Mouse (Mus musculus) intestine, postnatal 0 days (tissue): ENCODE measurements around the gene Rhoa. TPM values are rescaled to one million over a fixed set of nuclear protein-coding genes. Genes with fewer than 3 reads are reported as not detected.
A peak's percentile ranks its signal among the peaks of the same experiment; 100 is the strongest.

Experiments
- ATAC-seq: fragments of 200-750 bp; cut with Nextera tagmentation; 2 replicates; pipeline ENCODE4 v1.8.0; 2017; ENCODE audit warnings: mild to moderate bottlenecking, moderate TSS enrichment, moderate library complexity
- H3K27ac ChIP-seq: fragments of 300-500 bp; sonication (generic); 2 replicates; pipeline ENCODE4 v1.5.1; 2014; ENCODE audit warnings: mild to moderate bottlenecking, low read depth, low read length, moderate library complexity
- H3K27me3 ChIP-seq: fragments of 300-500 bp; sonication (generic); replicated peaks from 2 replicates; pipeline ENCODE4 v1.6.1; 2014; ENCODE audit warnings: low read length, mixed read lengths; ENCODE audit not compliant: control insufficient read depth, insufficient read depth
- H3K36me3 ChIP-seq: fragments of 300-500 bp; sonication (generic); 2 replicates; pipeline ENCODE4 v1.6.1; 2014; ENCODE audit warnings: mild to moderate bottlenecking, moderate library complexity; ENCODE audit not compliant: control insufficient read depth, insufficient read depth
- H3K4me1 ChIP-seq: fragments of 300-500 bp; sonication (generic); replicated peaks from 2 replicates; pipeline ENCODE4 v1.6.1; 2014; ENCODE audit warnings: antibody characterized with exemption, low read length, mixed read lengths; ENCODE audit not compliant: control insufficient read depth, insufficient read depth
- H3K4me2 ChIP-seq: fragments of 300-500 bp; sonication (generic); replicated peaks from 2 replicates; pipeline ENCODE4 v1.6.1; 2014; ENCODE audit warnings: low read depth, mild to moderate bottlenecking, moderate library complexity
- H3K4me3 ChIP-seq: fragments of 300-500 bp; sonication (generic); 2 replicates; pipeline ENCODE4 v1.5.1; 2014; ENCODE audit warnings: low read depth, low read length
- H3K9ac ChIP-seq: fragments of 300-500 bp; sonication (generic); 2 replicates; pipeline ENCODE4 v1.6.1; 2014; ENCODE audit warnings: mild to moderate bottlenecking, low read depth, low read length
- H3K9me3 ChIP-seq: fragments of 300-500 bp; sonication (generic); 2 replicates; pipeline ENCODE4 v1.6.1; 2016; ENCODE audit warnings: mixed run types; ENCODE audit not compliant: control insufficient read depth
- CTCF ChIP-seq: sonication (generic); IDR thresholded peaks from 2 replicates; pipeline ENCODE4 v1.5.1; 2016; ENCODE audit warnings: low read depth, mild to moderate bottlenecking, control low read depth, antibody characterized with exemption, moderate library complexity
- WGBS: fragments of 180-500 bp; shearing (Covaris S2); extraction: QIAGEN DNeasy Blood & Tissue Kit; methylation state at CpG from one replicate; pipeline ENCODE4 v1.1.7; 2014; 5-methylcytosine and 5-hydroxymethylcytosine counted together
- polyA plus RNA-seq: library from polyadenylated mRNA; unstranded; fragments of >200 nt; fragmentation: Nextera tagmentation; extraction: Ambion mirVana; gene quantifications from 2 replicates; pipeline ENCODE4 v1.2.1, GENCODE M21; 2015

The Rhoa gene
- polyA plus RNA-seq, 1 experiment from 2014 or later, result 313 TPM

DNA sequence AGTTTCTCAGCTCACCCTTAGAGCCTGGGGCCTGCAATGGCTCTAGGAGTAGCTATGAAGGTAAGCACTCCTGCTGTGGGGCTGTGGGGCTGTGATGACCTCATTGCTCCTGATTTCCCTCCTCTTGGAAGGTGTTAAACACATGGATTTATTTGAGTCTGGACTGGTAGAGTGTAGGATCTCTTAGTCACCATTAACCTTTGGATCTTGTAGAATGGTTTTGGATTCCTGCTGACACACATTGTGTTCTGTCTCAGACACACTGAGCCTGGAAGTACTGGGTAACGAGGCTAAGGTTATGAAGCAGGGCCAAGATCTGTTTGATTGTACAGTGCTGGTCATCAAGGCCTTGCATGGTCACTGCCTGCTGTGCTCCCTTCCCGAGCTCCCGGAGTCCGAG is 73.4 kb downstream of the Rhoa start:
- Histone ChIP-seq H3K36me3 (peaks cover 73% of the 10 kb centered on the region), H3K27me3 (no peaks in the 10 kb centered on the region), H3K27ac (peak overlapping the region; percentile 78), H3K9me3 (no peaks in the 10 kb centered on the region), H3K4me2 (no peak overlapping the region), H3K9ac (no peak overlapping the region), H3K4me3 (no peak overlapping the region), H3K4me1 (no peaks in the 10 kb centered on the region)
- 64% methylated on average over 4 of the region's 4 CpGs for WGBS
- ATAC-seq, result peak; percentile 82
- TF ChIP-seq CTCF, result no peak

DNA sequence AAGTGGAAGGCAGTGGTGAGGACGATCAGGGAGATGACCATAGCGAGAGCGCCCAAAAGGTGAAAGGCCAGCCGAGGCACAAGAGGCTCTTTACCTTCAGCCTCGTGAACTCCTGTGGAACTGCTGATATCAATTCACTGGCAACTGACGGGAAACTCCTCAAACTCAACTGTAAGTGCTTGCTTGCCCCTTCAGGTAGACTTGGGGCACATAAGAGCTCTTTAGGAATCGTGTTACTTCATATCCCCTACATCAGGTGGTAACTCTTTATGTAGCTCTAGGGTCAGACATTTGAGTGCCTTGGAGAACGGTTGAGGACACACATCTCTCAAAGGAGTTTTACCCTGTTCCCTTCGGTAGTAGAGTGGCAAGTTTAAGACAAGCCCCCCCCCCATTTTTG is 75.5 kb downstream of the Rhoa start:
- Histone ChIP-seq H3K4me1 (no peaks in the 10 kb centered on the region), H3K27ac (no peak overlapping the region), H3K4me2 (no peak overlapping the region), H3K9me3 (no peaks in the 10 kb centered on the region), H3K9ac (no peak overlapping the region), H3K36me3 (peaks cover 72% of the 10 kb centered on the region), H3K4me3 (no peak overlapping the region), H3K27me3 (no peaks in the 10 kb centered on the region)
- WGBS, result 95% methylated on average over 9 of the region's 9 CpGs
- no peak for ATAC-seq
- TF ChIP-seq CTCF, result no peak

DNA sequence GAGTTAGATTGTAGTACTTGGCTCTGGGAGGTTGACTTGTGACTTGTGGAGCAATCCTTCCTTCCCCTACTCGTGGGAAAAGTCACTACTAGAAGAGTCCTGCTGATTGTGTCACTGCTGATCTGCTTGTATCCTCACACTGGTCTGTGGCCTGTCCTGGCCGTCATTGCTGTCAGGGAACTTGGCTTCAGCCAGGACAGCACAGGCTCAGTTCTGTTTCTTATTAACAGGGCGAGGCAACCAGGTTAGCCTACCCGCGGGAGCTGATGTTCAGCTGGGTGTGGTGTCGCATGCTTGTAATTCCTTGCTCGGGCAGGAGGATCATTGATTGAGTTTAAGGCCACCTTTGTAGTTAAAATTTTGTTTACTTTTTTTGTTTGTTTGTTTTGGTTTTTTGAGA is 79.1 kb downstream of the Rhoa start:
- no peak overlapping the region for H3K4me2 ChIP-seq
- WGBS, result 45% methylated on average over 7 of the region's 7 CpGs
- no peaks in the 10 kb centered on the region for H3K4me1 ChIP-seq
- H3K9me3 ChIP-seq, result no peaks in the 10 kb centered on the region
- no peak overlapping the region for H3K9ac ChIP-seq
- ATAC-seq, result peak; percentile 7; the same call in 1 of the 2 replicates
- no peak overlapping the region for H3K4me3 ChIP-seq
- peaks cover 83% of the 10 kb centered on the region for H3K36me3 ChIP-seq
- no peak for TF ChIP-seq CTCF
- H3K27me3 ChIP-seq, result no peaks in the 10 kb centered on the region
- peak overlapping the region; percentile 46 for H3K27ac ChIP-seq

DNA sequence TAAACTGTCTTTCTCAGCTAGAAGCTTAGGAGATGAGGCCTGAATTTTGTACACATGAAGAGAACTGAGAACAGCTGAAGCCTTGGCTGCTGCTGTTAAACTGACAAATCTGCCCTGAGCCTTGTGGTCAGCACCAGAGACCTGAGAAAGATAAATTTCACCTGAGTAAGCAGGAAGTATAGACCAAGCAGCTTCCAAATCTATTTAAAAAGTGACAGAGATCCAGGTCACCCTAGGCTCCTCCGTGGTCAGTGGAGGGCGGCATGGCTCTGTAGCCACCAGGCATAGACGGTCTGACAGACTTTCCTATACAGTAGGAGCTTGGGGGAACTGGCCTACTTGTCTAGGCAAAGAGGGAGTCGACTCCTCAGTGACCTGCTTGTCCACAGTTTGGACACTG is 80.9 kb downstream of the Rhoa start:
- no peak overlapping the region for H3K9ac ChIP-seq
- H3K4me3 ChIP-seq, result no peak overlapping the region
- no peak for TF ChIP-seq CTCF
- H3K4me2 ChIP-seq, result no peak overlapping the region
- no peak for ATAC-seq
- H3K36me3 ChIP-seq, result peaks cover 81% of the 10 kb centered on the region
- H3K4me1 ChIP-seq, result no peaks in the 10 kb centered on the region
- H3K9me3 ChIP-seq, result no peaks in the 10 kb centered on the region
- no peak overlapping the region for H3K27ac ChIP-seq
- 92% methylated on average over 4 of the region's 4 CpGs for WGBS
- no peaks in the 10 kb centered on the region for H3K27me3 ChIP-seq

Other genes starting within 250 kb of the Rhoa start
- gene Mst1, start 225.7 kb upstream of the Rhoa start, polyA plus RNA-seq, result 0.78 and 0.84 TPM in 2 replicates
- 17.2 and 18.2 TPM in 2 replicates for gene Rnf123, start 222.8 kb upstream of the Rhoa start, polyA plus RNA-seq
- 82.6 and 98.4 TPM in 2 replicates for gene Apeh, start 211.5 kb upstream of the Rhoa start, polyA plus RNA-seq
- gene Bsn, start 115.7 kb upstream of the Rhoa start, polyA plus RNA-seq, result 1.6 and 1.9 TPM in 2 replicates
- 42.9 and 44.6 TPM in 2 replicates for gene Dag1, start 42.2 kb upstream of the Rhoa start, polyA plus RNA-seq
- gene Nicn1, start 15.7 kb upstream of the Rhoa start, polyA plus RNA-seq, result 12.4 and 15.6 TPM in 2 replicates
- 4.5 and 4.8 TPM in 2 replicates for gene Amt, start 9.3 kb upstream of the Rhoa start, polyA plus RNA-seq
- gene Tcta, start within 50 bp of the Rhoa start, polyA plus RNA-seq, result 48.6 and 50.4 TPM in 2 replicates
- 997 and 1,037 TPM in 2 replicates for gene Gpx1, start 32.8 kb downstream of the Rhoa start, polyA plus RNA-seq
- gene Usp4, start 41.7 kb downstream of the Rhoa start, polyA plus RNA-seq, result 44.9 and 45.2 TPM in 2 replicates
- gene 1700102P08Rik, start 86.7 kb downstream of the Rhoa start, polyA plus RNA-seq, result 0.14 TPM in 1 of 2 replicates, not detected in the other
- 0.29 TPM in 2 replicates for gene Ccdc36, start 122.4 kb downstream of the Rhoa start, polyA plus RNA-seq
- not detected in 2 replicates for gene BC048562, start 130.4 kb downstream of the Rhoa start, polyA plus RNA-seq
- 29.4 and 30.2 TPM in 2 replicates for gene Ccdc71, start 154.4 kb downstream of the Rhoa start, polyA plus RNA-seq
- gene Klhdc8b, start 155.5 kb downstream of the Rhoa start, polyA plus RNA-seq, result 24.2 and 24.8 TPM in 2 replicates
- 8.9 and 10.1 TPM in 2 replicates for gene Lamb2, start 173.6 kb downstream of the Rhoa start, polyA plus RNA-seq
- gene Usp19, start 184.5 kb downstream of the Rhoa start, polyA plus RNA-seq, result 17.2 and 17.6 TPM in 2 replicates
- 66.4 and 74.7 TPM in 2 replicates for gene Qars, start 201.6 kb downstream of the Rhoa start, polyA plus RNA-seq
- gene Qrich1, start 210.7 kb downstream of the Rhoa start, polyA plus RNA-seq, result 46.8 and 48.7 TPM in 2 replicates